Mouse (Mus musculus): ENCODE results near the gene Per1.

- TF ChIP-seq EP300 (IDR thresholded peaks at IDR 0.05; ENCODE audit: insufficient read depth, low read depth, low read length): no peak
- TF ChIP-seq POLR2A (IDR thresholded peaks at IDR 0.05; ENCODE audit: insufficient read depth, low read depth, low read length): no peak
- TF ChIP-seq CTCF (IDR thresholded peaks at IDR 0.05): no peak
These were observed 33.6 kb downstream of the Per1 start for GRCm38 (mm10) chr11:69128426-69129122.
